Mouse (Mus musculus) intestine, embryonic 15.5 days (tissue): ENCODE results near the gene Tradd. TPM values are rescaled to one million over a fixed set of nuclear protein-coding genes. Genes with fewer than 3 reads are reported as not detected.
A peak's percentile ranks its signal among the peaks of the same experiment; 100 is the strongest.

Experiments
- ATAC-seq: fragments of 200-750 bp; cut with Nextera tagmentation; 2 replicates; pipeline ENCODE4 v1.8.0; 2017; ENCODE audit warnings: moderate TSS enrichment, moderate library complexity
- H3K27ac ChIP-seq: fragments of 300-500 bp; sonication (generic); 2 replicates; pipeline ENCODE4 v1.5.1; 2015; ENCODE audit warnings: mild to moderate bottlenecking, inconsistent platforms
- H3K27me3 ChIP-seq: fragments of 300-500 bp; sonication (generic); replicated peaks from 2 replicates; pipeline ENCODE4 v1.6.1; 2015; ENCODE audit warnings: inconsistent platforms
- H3K36me3 ChIP-seq: fragments of 300-500 bp; sonication (generic); 2 replicates; pipeline ENCODE4 v1.6.1; 2015; ENCODE audit warnings: inconsistent platforms
- H3K4me1 ChIP-seq: fragments of 300-500 bp; sonication (generic); replicated peaks from 2 replicates; pipeline ENCODE4 v1.6.1; 2015; ENCODE audit warnings: inconsistent platforms
- H3K4me2 ChIP-seq: fragments of 300-500 bp; sonication (generic); replicated peaks from 2 replicates; pipeline ENCODE4 v1.6.1; 2015; ENCODE audit warnings: mild to moderate bottlenecking, inconsistent platforms
- H3K4me3 ChIP-seq: fragments of 300-500 bp; sonication (generic); replicated peaks from 2 replicates; pipeline ENCODE4 v1.5.1; 2015; ENCODE audit warnings: inconsistent platforms
- H3K9ac ChIP-seq: fragments of 300-500 bp; sonication (generic); 2 replicates; pipeline ENCODE4 v1.6.1; 2015; ENCODE audit warnings: inconsistent platforms
- H3K9me3 ChIP-seq: fragments of 300-500 bp; sonication (generic); 2 replicates; pipeline ENCODE4 v1.6.1; 2016; ENCODE audit warnings: inconsistent platforms
- WGBS: fragments of 180-500 bp; shearing (Covaris S2); methylation state at CpG from one replicate; pipeline ENCODE4 v1.1.7; 2015; 5-methylcytosine and 5-hydroxymethylcytosine counted together
- polyA plus RNA-seq: library from polyadenylated mRNA; unstranded; fragments of >200 nt; fragmentation: Nextera tagmentation; extraction: Ambion mirVana; gene quantifications from 2 replicates; pipeline ENCODE4 v1.2.1, GENCODE M21; 2015

Gene Tradd
- polyA plus RNA-seq, 1 experiment from 2014 or later: 39.2 TPM

GRCm38 (mm10) chr8:105263244-105263912 is 1.0 kb downstream of the Tradd start:
- Histone ChIP-seq H3K4me1 (peaks cover 24% of the 10 kb centered on the region), H3K36me3 (no peaks in the 10 kb centered on the region), H3K27me3 (peaks cover 30% of the 10 kb centered on the region), H3K9ac (no peak overlapping the region), H3K4me3 (peak overlapping the region; percentile 63), H3K27ac (no peak overlapping the region), H3K4me2 (peak overlapping the region; percentile 78), H3K9me3 (no peaks in the 10 kb centered on the region)
- no peak for ATAC-seq
- WGBS: 44% methylated on average over 16 of the region's 16 CpGs

DNA sequence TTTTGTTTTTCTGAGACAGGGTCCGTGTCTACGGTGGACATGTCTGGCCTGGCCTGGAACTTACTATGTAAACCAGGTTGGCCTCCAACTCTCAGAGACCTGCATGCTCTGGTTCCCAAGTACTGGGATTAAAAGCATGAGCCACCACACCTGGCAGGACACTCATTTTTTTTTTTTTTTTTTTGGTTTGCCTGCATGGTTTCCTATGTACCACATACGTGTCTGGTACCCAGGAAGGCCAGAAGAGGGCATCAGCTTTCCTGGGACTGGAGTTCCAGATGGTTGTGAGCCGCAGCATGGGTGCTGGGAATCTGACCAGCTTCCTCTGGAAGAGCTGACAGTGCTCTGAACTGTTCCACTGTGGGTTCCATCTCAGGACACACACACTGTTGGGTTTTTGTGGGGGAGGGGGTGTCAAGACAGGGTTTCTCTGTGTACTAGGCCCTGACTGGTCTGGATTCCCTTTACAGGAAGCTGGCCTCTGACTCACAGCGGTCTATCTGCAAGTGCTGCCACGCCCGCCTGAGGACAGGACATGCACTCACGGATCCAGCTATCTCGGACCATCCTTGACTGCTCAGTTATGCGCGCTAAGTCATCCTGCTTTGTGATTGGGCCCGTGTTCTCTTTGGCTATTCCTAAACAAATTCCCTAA is 3.0 kb downstream of the Tradd start:
- WGBS: 86% methylated on average over 12 of the region's 12 CpGs
- H3K4me3 ChIP-seq: no peak overlapping the region
- no peak overlapping the region for H3K4me2 ChIP-seq
- H3K9me3 ChIP-seq: no peaks in the 10 kb centered on the region
- ATAC-seq: no peak
- peaks cover 19% of the 10 kb centered on the region for H3K4me1 ChIP-seq
- H3K27ac ChIP-seq: no peak overlapping the region
- no peaks in the 10 kb centered on the region for H3K36me3 ChIP-seq
- H3K27me3 ChIP-seq: peaks cover 16% of the 10 kb centered on the region
- no peak overlapping the region for H3K9ac ChIP-seq

- Histone ChIP-seq H3K4me2 (peak overlapping the region; percentile 82; the same call in 1 of the 2 replicates), H3K9me3 (no peaks in the 10 kb centered on the region)
- 72% methylated on average over 7 of the region's 7 CpGs for WGBS
Observed at GRCm38 (mm10) chr8:105260371-105261099, 3.9 kb downstream of the Tradd start.

GRCm38 (mm10) chr8:105259721-105260320 is 4.6 kb downstream of the Tradd start:
- Histone ChIP-seq H3K9me3 (no peaks in the 10 kb centered on the region), H3K27me3 (peaks cover 16% of the 10 kb centered on the region), H3K27ac (no peak overlapping the region), H3K4me3 (peak overlapping the region; percentile 33), H3K36me3 (no peaks in the 10 kb centered on the region), H3K4me1 (peaks cover 25% of the 10 kb centered on the region), H3K4me2 (peak overlapping the region; percentile 82), H3K9ac (peak overlapping the region; percentile 34)
- ATAC-seq: peak; percentile 55
- WGBS: 5% methylated on average over 30 of the region's 30 CpGs

More at GRCm38 (mm10) chr8:105260371-105261099, 3.9 kb downstream of the Tradd start:
- Histone ChIP-seq H3K27ac (no peak overlapping the region), H3K36me3 (no peaks in the 10 kb centered on the region), H3K4me3 (no peak overlapping the region), H3K4me1 (peaks cover 21% of the 10 kb centered on the region), H3K9ac (no peak overlapping the region), H3K27me3 (peaks cover 16% of the 10 kb centered on the region)
- no peak for ATAC-seq

- H3K4me2 ChIP-seq: peak overlapping the region; percentile 82
- no peak overlapping the region for H3K27ac ChIP-seq
- H3K4me3 ChIP-seq: peak overlapping the region; percentile 33
- 13% methylated on average over 55 of the region's 55 CpGs for WGBS
- no peaks in the 10 kb centered on the region for H3K9me3 ChIP-seq
- ATAC-seq: peak; percentile 9
- peaks cover 29% of the 10 kb centered on the region for H3K4me1 ChIP-seq
- peaks cover 16% of the 10 kb centered on the region for H3K27me3 ChIP-seq
- H3K9ac ChIP-seq: peak overlapping the region; percentile 34
- H3K36me3 ChIP-seq: no peaks in the 10 kb centered on the region
Observed at GRCm38 (mm10) chr8:105258911-105259720, 5.3 kb downstream of the Tradd start.

DNA sequence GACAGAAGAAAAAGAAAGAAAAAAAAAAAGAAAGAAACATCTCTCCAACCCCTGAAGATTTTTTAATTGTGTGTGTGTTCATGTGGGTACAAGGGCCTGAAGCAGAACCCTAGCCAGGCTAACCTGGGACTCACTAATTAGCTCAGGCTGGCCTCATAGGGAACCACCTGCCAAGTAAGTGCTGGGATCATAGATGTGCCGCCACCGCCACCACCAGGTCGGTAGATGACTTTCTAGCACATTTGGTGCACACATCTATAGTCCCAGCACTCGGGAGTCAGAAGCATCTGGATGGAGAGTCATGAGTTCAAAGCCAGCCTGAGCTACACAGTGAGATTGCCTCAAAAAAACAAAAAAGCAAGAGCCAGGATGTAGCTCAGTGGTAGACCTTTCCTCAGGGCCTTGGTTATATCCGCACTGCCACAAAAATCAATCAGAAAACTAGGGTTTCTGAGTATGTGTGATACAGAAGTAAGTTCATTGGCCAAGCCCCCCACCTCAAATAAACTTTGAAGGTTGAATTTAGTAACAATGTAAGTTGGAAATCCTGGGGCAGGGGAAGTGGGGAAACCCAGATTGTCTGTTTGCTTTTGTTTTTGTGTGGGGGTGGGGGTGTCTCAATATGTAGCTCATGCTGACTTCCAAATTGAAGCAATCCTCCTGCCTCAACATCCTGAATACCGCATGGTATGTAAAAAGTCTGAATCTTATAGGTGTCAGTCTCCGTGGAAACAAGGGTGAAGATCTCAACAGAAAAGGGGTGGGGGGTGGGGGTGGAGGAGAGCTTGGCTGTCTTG is 6.9 kb downstream of the Tradd start:
- Histone ChIP-seq H3K4me2 (no peak overlapping the region), H3K4me3 (no peak overlapping the region), H3K4me1 (peaks cover 35% of the 10 kb centered on the region), H3K9ac (no peak overlapping the region), H3K36me3 (peaks cover 5% of the 10 kb centered on the region; the same call in 1 of the 2 replicates), H3K27me3 (peaks cover 16% of the 10 kb centered on the region), H3K9me3 (no peaks in the 10 kb centered on the region), H3K27ac (no peak overlapping the region)
- ATAC-seq: no peak
- 81% methylated on average over 7 of the region's 7 CpGs for WGBS

DNA sequence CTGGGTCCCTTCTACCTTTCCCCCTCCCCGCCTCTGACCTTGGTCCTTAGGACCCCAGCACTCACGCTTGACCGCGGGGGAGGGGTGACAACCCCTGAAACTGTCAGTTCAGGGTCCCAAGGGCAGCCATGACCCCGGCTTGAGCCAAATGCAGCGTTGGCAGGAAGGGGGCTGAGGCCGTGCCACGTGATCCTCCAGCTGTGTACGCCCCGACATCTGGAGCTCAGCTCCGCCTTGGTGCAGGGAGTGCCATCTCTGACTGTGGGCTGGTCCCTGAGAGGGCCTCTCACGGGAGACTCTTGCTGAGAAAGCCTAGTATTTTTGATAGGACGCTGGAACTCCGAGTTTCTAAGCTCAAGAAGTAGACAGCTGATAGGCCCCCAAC is 9.5 kb downstream of the Tradd start, which contains the start of gene B3gnt9:
B3gnt9 (minus strand) TSS at position 188 of the 385 bp plus-strand sequence.
- Histone ChIP-seq H3K4me3 (peak within 1 kb of the TSS; percentile 61), H3K9me3 (no peaks in the 10 kb centered on the region), H3K9ac (peak within 1 kb of the TSS; percentile 71), H3K4me2 (peak within 1 kb of the TSS; percentile 99), H3K27ac (peak within 1 kb of the TSS; percentile 86), H3K4me1 (peaks cover 33% of the 10 kb centered on the region), H3K36me3 (peaks cover 15% of the 10 kb centered on the region), H3K27me3 (peaks cover 13% of the 10 kb centered on the region)
- WGBS: 2% methylated on average over 14 of the region's 14 CpGs
- ATAC-seq: peak; percentile 76

GRCm38 (mm10) chr8:105254152-105254965 is 10.1 kb downstream of the Tradd start:
- under 1% methylated on average over 73 of the region's 74 CpGs for WGBS
- Histone ChIP-seq H3K9me3 (no peaks in the 10 kb centered on the region), H3K4me1 (peaks cover 27% of the 10 kb centered on the region), H3K27ac (peak overlapping the region; percentile 86), H3K4me2 (peak overlapping the region; percentile 99), H3K27me3 (peaks cover 11% of the 10 kb centered on the region), H3K4me3 (peak overlapping the region; percentile 61), H3K36me3 (peaks cover 21% of the 10 kb centered on the region), H3K9ac (peak overlapping the region; percentile 71)
- peak; percentile 92 for ATAC-seq

DNA sequence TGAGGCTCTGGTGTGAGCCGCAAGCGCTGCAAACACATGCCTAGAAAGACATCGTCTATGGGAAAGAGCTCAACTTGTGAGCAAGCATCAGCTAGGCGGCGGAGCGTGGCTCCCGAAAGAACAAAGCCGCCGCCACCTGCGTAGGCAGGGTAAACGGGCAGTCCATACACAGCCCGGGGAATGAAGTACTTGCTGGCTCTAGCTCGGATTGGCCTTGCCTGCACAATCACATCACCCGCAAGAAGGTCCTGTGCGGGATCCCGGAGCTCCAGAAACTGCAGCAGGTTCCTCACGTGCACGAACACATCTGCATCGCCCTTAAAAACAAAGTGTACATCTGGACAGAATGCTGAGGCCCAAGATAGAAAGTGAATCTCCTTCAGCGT is 10.7 kb downstream of the Tradd start:
- peaks cover 5% of the 10 kb centered on the region; the same call in 1 of the 2 replicates for H3K27me3 ChIP-seq
- peaks cover 27% of the 10 kb centered on the region for H3K36me3 ChIP-seq
- ATAC-seq: peak; percentile 19
- H3K4me2 ChIP-seq: peak overlapping the region; percentile 99
- no peaks in the 10 kb centered on the region for H3K9me3 ChIP-seq
- WGBS: 44% methylated on average over 20 of the region's 20 CpGs
- peak overlapping the region; percentile 61 for H3K4me3 ChIP-seq
- peak overlapping the region; percentile 86; the same call in 1 of the 2 replicates for H3K27ac ChIP-seq
- H3K9ac ChIP-seq: peak overlapping the region; percentile 71
- H3K4me1 ChIP-seq: peaks cover 22% of the 10 kb centered on the region
